Mouse (Mus musculus) brain, embryonic 14.5 days (tissue): ENCODE measurements around the gene Car10.

Experiments used
- CTCF ChIP-seq: fragments of 200-500 bp; IDR thresholded peaks from 2 replicates; pipeline ENCODE4 v1.5.1; 2012; ENCODE audit warnings: inconsistent platforms, mild to moderate bottlenecking, moderate library complexity, borderline replicate concordance; ENCODE audit not compliant: insufficient read depth, insufficient read length; ENCODE audit errors: extremely low read depth
- POLR2A ChIP-seq: fragments of 200-500 bp; IDR thresholded peaks from 2 replicates; pipeline ENCODE4 v1.6.1; 2012; ENCODE audit warnings: mild to moderate bottlenecking, inconsistent platforms, borderline replicate concordance; ENCODE audit not compliant: poor library complexity, insufficient read depth, insufficient read length, severe bottlenecking; ENCODE audit errors: extremely low read depth

DNA sequence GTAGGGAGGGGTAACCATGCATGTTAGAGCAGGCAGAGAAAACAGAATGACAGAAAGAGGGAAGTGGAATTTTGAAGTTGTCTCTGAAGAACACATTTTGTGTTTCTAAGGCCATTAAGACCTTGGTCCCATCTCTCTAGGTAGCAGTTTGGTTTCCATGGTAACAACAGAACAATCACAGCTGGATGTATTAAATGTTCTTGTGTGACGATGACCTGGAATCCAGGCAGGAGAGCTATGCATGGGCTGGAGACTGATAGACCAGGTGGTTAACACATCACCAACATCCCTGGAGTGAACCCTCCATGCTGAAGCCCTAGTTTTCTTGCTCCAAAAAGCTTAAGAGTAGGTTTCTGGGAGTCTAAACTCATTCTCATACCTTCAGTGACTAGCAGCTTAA is 505.7 kb downstream of the Car10 start:
- TF ChIP-seq CTCF = no peak
- TF ChIP-seq POLR2A = no peak
